ENCODE assay signal across 14 mouse cellular contexts in genomic region chr3:137014686-137015085, GRCm38 (mm10).
DNase-seq lines count a peak whose midpoint lies in the region; ATAC-seq and TF ChIP-seq lines count a peak whose summit lies in the region.
"Had no signal": no experiment of that assay in that cellular context is flagged by ENCODE, and none has a peak within 500 bp of the region (broad histone marks: within the 10 kb centered on the region; RNA-seq: fewer than 3 reads in every experiment).

No protein-coding gene starts in this region.

- TF ChIP-seq POLR2A in limb, embryonic 14.5 days (IDR thresholded peaks at IDR 0.05; ENCODE audit: borderline replicate concordance, extremely low read depth, insufficient read depth, insufficient read length) = no peak

- H3K9me3 ChIP-seq in ES-E14 (ENCODE audit: control insufficient read depth, insufficient read depth, low read depth, low read length) = no peaks in the 10 kb centered on the region
- H3K9me3 ChIP-seq in limb, embryonic 14.5 days (ENCODE audit: control insufficient read depth, low read length) = no peaks in the 10 kb centered on the region
- H3K9me3 ChIP-seq: forebrain, embryonic 13.5 days; heart, embryonic 13.5 days; liver, embryonic 15.5 days; neural tube, embryonic 13.5 days had no signal

- no peak overlapping the region for H3K4me2 ChIP-seq in limb, embryonic 14.5 days (replicated peaks; ENCODE audit: low read depth, low read length, severe bottlenecking)
- H3K4me2 ChIP-seq: forebrain, embryonic 13.5 days; heart, embryonic 13.5 days; liver, embryonic 15.5 days; neural tube, embryonic 13.5 days had no signal

- no peaks in the 10 kb centered on the region for H3K27me3 ChIP-seq in limb, embryonic 14.5 days (ENCODE audit: control insufficient read depth, insufficient read depth, low read length)
- H3K27me3 ChIP-seq: forebrain, embryonic 13.5 days; heart, embryonic 13.5 days; liver, embryonic 15.5 days; neural tube, embryonic 13.5 days had no signal

- peak; percentile 31 for DNase-seq in kidney, postnatal 10 days
- DNase-seq in kidney, postnatal 36 days = no peak
- DNase-seq in ES-E14 (ENCODE audit: low read depth, low spot score) = peak; percentile 44
- peak; percentile 24 for DNase-seq in c-Kit-positive CD71-negative TER-119-negative erythroid progenitor cells, embryonic 14.5 days (ENCODE audit: low read depth)
- peak; percentile 81 for DNase-seq in limb, embryonic 14.5 days (ENCODE audit: low spot score)
- no peak for DNase-seq in cerebellum, adult 9-11 months
- no peak for DNase-seq in right cerebral cortex, postnatal 36 days (ENCODE audit: low spot score in 2 of 2)
- DNase-seq: cerebellum, adult 2 months; kidney, adult 9 months had no signal

- 66% methylated on average over 2 of the region's 2 CpGs for WGBS in limb, embryonic 14.5 days

- no peak overlapping the region for H3K4me3 ChIP-seq in ES-E14 (ENCODE audit: insufficient read depth in 1 of 2, low read depth in 1 of 2, low read length in 2 of 2, poor library complexity in 1 of 2, severe bottlenecking in 1 of 2)
- H3K4me3 ChIP-seq in limb, embryonic 14.5 days (replicated peaks; ENCODE audit: low read length) = no peak overlapping the region
- H3K4me3 ChIP-seq: forebrain, embryonic 13.5 days; heart, embryonic 13.5 days; liver, embryonic 15.5 days; neural tube, embryonic 13.5 days had no signal

- no peaks in the 10 kb centered on the region for H3K4me1 ChIP-seq in ES-E14 (ENCODE audit: control insufficient read depth in 2 of 2, insufficient read depth in 2 of 2, low read length in 2 of 2, poor library complexity in 1 of 2)
- no peaks in the 10 kb centered on the region for H3K4me1 ChIP-seq in limb, embryonic 14.5 days (ENCODE audit: control insufficient read depth, insufficient read depth, low read length)
- H3K4me1 ChIP-seq: forebrain, embryonic 13.5 days; heart, embryonic 13.5 days; liver, embryonic 15.5 days; neural tube, embryonic 13.5 days had no signal

- no peak overlapping the region for H3K27ac ChIP-seq in ES-E14 (ENCODE audit: insufficient read depth, low read depth, low read length, poor library complexity, severe bottlenecking)
- H3K27ac ChIP-seq in limb, embryonic 14.5 days (replicated peaks; ENCODE audit: low read depth, low read length) = no peak overlapping the region
- H3K27ac ChIP-seq: forebrain, embryonic 13.5 days; heart, embryonic 13.5 days; liver, embryonic 15.5 days; neural tube, embryonic 13.5 days had no signal

- in situ Hi-C loops in ES-E14 (cut with MboI; ENCODE audit: low sequenced_read_pairs in 2 of 2, unreplicated experiment in 2 of 2) = no loop called here

- H3K9ac ChIP-seq in ES-E14 (ENCODE audit: insufficient read depth, low read depth, low read length, poor library complexity, severe bottlenecking) = no peak overlapping the region
- no peak overlapping the region for H3K9ac ChIP-seq in limb, embryonic 14.5 days (ENCODE audit: low read depth, low read length, severe bottlenecking)
- H3K9ac ChIP-seq: forebrain, embryonic 13.5 days; heart, embryonic 13.5 days; liver, embryonic 15.5 days; neural tube, embryonic 13.5 days had no signal

- no peaks in the 10 kb centered on the region for H3K36me3 ChIP-seq in ES-E14 (ENCODE audit: control insufficient read depth, insufficient read depth, low read length, poor library complexity, severe bottlenecking)
- H3K36me3 ChIP-seq in limb, embryonic 14.5 days (ENCODE audit: control insufficient read depth, insufficient read depth, low read length) = no peaks in the 10 kb centered on the region
- H3K36me3 ChIP-seq: heart, embryonic 13.5 days; liver, embryonic 15.5 days; neural tube, embryonic 13.5 days had no signal

- no peak for ATAC-seq in limb, embryonic 14.5 days (ENCODE audit: low FRiP score, low read depth)
- no peak for ATAC-seq in granulocyte monocyte progenitor cell, adult 5-6 weeks (replicated peaks; ENCODE audit: poor library complexity, severe bottlenecking)
- ATAC-seq: forebrain, embryonic 13.5 days had no signal

TF ChIP-seq in ES-E14, 5 proteins besides CTCF, POLR2A, EP300 and RAD21:
- no peak for TF ChIP-seq MAFK (IDR thresholded peaks at IDR 0.05; ENCODE audit: insufficient read depth, low read depth, low read length)
- TF ChIP-seq ZNF384 (IDR thresholded peaks at IDR 0.05; ENCODE audit: low read depth, low read length) = no peak
- TF ChIP-seq ZC3H11A (IDR thresholded peaks at IDR 0.05; ENCODE audit: borderline replicate concordance, low read depth, low read length) = no peak
- no peak for TF ChIP-seq HCFC1 (IDR thresholded peaks at IDR 0.05; ENCODE audit: borderline replicate concordance, insufficient read depth, low read length)
- TF ChIP-seq CHD2 (IDR thresholded peaks at IDR 0.05; ENCODE audit: low read depth, low read length) = no peak

Comparison
In these comparisons a context has a peak if more than half of its experiments do, and no peak if none do; other contexts are left out.
1. DNase-seq: peak in kidney, postnatal 10 days (single experiment), ES-E14 (single experiment), c-Kit-positive CD71-negative TER-119-negative erythroid progenitor cells, embryonic 14.5 days (single experiment) and limb, embryonic 14.5 days (single experiment); none in kidney, postnatal 36 days (0 of 2), cerebellum, adult 9-11 months (single experiment) and right cerebral cortex, postnatal 36 days (0 of 2).